Mouse (Mus musculus) kidney, postnatal 25 days (tissue): Measurements from ENCODE around the gene Zmynd19.

ENCODE experiments used
- DNase-seq, 2 experiments: peaks; one replicate each; pipeline ENCODE4 v3.0.0; 2021; ENCODE audit warnings: mixed read lengths in 2 of 2

The Zmynd19 gene

DNA sequence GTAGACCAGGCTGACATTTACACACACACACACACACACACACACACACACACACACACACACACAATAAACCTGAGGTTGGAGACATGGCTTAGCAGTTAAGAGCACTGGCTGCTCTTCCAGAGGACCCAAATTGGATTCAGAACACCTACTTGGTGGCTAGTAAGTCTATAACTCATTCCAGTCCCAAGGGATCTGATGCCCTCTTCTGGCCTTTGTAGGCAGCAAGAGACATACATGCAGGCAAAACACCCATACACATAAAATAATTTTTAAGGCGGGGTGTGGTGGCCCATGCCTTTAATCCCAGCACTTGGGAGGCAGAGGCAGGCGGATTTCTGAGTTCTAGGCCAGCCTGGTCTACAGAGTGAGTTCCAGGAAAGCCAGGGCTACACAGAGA is 5.3 kb upstream of the Zmynd19 start:
- DNase-seq = peak; percentile 70 to 72

DNA sequence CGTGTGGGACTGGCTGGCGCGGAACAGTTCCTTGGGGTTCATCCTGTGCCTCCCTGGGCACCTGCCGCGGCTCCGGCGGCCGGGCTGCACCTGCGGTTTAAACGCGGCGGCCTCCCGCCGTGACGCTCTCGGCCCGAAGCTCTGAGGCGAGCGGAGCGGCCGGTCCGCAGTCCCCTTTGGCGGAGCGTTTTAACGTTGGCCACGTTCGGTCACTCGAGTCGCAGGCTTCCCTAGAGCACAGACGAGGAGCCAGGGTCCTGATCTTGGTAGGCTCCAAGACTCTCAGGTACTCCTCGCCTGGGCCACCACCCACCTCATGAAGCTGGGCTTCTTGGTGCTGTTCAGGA is 570 bp downstream of the Zmynd19 start:
- DNase-seq = peak in 1 of 2 experiments; percentile 16

DNA sequence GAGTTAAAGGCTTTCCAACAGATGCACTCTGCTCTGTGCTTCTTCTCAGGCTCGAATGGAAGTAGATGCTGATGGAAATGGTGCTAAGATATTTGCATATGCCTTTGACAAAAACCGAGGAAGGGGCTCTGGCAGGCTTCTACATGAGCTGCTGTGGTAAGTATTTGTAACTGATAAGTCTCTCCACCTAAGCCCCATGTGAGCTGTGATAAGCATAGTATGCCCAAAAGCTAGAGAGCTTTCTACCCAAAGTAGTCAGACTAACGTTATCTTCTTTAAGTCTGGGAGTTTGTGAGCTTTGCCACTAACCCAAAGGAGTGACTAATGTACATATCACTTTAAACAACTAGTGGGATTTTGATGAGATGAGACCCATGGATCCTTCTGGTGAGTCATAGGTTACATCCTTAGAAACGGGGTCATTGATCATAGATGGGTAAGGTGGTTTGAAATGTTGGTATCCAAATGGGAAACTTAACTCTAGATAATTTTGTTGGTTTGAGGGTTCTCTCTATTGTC is 3.0 kb downstream of the Zmynd19 start:
- DNase-seq = no peak

DNA sequence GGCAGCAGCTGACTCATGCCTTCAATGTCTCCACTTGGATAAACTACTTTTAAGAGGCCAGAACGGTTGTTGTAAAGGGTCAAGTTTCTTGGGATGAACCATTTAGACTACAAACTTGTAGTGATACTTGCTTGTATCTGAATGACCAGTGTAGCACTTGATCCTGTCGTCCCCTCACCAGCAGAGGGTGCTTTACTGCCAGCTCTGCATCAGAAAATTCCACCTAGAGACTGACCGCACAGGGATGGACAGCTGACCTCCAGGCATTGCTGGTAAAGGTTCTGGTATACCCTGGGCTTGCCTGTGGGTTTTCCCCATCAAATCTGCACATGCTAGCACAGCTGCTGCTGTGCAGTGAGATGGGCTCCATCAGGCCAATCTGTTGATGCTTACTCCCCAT is 11.3 kb downstream of the Zmynd19 start:
- peak; percentile 62 to 63 for DNase-seq

DNA sequence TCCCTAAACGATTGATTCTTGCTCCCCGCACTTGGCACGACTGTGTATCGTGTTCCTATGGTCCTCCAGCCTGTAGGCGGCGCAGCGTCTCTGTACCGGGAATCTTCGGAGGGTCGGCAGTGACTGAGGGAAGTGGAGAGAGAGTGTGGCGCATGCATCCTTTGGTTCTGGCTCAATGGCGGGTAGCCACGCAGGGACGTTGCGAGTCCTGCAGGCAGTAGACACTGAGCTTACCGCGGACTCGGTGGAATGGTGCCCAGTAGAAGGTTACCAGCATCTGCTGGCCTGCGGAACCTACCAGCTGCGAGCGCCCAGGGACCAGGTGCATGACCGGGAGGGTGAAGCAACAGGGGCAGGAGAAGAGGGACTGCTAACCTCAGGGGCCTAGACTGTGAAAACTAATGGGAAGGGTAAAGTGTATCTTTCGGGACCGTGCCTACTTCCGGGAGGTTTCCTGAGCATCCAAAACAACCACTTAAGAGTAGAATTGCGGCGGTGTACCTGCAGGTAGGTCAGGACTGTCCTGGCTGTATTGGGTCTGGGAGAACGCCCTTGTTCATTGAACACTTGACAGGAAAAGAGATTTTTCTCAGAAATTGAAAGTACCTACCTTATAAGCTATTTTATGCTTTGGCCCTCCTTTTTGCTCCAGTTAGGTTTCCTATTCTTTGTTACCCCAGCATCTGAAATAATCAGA is 12.9 kb downstream of the Zmynd19 start, which contains the start of gene Dph7:
Gene Dph7 (plus strand): TSS at position 97 of the 697 bp plus-strand sequence.
- DNase-seq = peak; percentile 90

DNA sequence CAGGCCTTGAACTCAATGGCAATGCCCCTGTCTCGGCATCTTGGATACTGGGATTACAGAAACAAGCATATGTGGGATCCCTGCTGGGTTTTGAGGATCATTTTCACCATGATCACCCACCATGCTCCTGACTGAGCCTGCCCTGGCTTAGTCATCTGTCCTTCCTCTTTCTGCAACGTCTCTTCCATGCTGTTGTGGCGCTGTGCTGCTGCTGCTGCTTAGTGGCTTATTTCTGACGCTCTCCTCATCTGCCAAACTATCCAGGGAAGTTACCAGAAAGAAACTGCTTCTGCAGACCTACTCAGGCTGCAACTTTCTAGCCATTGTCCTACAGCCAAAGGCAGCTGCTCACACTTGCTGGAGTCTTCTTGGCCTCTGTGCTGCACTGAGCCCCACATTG is 20.8 kb downstream of the Zmynd19 start:
- no peak for DNase-seq

DNA sequence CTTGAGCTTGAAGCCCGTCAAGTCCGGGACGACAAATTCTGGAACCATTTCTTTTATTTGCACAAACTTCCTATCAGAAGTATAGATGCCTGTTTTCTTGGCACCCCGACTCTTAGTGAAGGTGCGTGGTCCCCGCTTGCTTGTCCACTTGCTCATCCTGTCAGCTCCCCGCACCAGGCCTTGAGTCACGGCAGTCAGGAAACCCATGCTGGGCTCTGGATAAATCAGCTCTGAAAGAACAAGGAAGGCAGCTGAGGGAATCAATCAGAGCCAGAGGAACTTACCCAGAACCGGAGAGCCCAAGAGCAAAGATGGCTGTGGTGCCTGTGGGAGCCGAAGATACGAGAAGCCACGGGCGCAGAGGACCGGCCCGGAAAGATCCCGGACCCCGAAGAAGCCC is 24.9 kb downstream of the Zmynd19 start:
- DNase-seq = peak in 1 of 2 experiments; percentile 33

DNA sequence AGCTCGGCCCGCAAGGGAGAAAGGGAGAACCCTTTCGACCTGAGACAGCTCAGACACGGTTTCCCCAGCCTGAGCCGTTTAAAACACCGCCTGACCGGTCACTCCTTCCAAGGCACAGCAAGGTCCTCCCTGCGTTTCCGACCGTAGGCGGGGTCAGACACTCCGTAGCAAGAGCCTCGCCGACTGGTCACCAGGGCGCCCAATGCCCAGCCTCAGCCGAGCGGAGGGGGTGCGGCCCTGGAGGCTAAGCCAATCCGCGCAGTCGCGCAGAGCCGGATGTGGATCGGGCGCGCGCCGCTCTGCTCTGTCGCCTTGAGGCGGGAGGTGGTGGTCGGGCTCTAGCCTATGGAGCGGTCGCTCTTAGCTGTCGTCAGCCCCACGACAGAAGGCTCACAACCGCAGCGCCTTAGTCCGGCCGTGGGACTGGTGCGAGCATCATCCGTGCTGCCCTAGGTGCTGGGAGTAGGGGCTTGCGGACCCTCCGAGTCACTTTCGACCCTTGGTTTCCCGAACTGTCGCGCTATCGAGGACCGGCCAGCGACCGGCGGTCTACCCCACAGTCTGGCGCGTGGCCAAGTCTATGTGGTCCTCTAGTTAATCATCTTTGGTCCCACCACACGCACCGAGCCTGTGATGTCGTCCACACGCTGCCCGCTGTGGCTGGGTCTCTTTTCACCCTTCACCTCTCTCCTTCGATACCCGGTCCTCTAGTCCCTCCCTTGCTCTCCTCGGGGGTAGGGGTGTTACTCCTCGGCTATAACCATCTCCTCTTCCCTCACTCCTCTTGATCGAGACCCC is 25.5 kb downstream of the Zmynd19 start, which contains the start of gene Mrpl41:
Gene Mrpl41 (minus strand): TSS at position 193 of the 798 bp plus-strand sequence.
- peak; percentile 97 to 100 for DNase-seq

DNA sequence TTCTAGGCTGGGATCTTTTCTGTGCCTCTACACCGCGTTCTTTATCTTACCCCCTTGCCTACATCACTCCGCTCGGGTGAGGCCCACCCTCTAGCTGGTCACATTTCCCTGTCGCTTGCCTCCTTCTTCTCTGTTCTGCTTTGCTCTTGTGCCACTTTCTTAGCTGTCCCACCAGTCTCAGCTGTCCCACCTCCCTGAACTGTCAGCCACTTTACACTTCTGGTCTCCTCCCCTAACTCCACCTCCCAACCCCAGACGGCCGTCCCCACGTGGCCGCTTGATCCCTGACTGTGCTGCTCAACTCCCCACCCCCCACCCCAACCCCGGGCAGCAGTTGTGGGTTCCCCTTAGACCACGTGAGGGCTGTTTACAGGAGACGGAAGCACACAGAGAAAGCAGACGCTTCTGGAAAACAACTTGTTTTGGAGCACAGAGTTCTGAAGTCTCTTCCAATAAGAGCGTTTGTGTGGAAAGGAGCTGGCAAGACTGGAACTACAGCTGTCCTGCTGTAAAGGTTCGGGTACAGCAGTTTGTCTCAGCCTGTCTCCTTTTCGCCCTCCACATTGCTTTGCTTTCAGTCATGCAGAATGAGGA is 26.2 kb downstream of the Zmynd19 start, which contains the start of gene Pnpla7:
Gene Pnpla7 (plus strand): TSS at position 330 of the 594 bp plus-strand sequence.
- DNase-seq = peak; percentile 85 to 94

DNA sequence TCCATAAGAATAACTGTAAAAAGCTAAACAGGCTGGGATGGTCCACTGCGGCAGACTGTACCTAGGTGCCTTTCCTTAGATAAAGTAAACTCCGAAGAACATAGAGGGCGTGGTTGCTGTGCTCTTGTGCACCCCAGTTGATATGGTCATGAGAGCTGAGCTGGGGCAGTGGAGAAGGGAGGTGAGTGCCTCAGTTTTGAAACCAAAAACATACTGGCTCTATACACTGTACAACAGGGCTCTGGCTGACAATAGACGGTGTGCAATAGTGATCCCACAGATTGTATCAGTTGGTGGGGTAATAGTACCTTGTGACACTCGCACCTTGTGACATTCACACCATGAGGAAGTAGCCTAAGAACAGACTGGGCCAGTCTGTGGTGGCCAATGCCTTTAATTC is 27.4 kb downstream of the Zmynd19 start:
- no peak for DNase-seq

DNA sequence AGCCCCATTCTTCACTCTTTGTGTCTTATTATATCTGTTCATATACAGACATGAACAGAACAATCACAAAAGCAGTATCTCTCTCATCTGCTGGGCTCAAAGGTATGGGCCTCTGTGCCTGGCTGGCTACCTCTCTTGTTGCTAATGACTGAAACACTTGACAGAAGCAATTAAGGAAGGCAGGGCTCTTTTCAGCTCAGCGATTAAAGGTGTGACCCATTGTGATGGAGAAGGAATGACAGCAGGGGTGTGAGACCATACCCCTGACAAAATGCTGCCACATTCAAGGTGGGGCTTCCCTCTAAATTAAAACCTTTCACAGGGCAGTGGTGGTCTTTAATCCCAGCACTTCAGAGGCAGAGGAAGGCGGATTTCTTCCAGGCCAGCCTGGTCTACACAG is 38.2 kb downstream of the Zmynd19 start:
- no peak for DNase-seq

DNA sequence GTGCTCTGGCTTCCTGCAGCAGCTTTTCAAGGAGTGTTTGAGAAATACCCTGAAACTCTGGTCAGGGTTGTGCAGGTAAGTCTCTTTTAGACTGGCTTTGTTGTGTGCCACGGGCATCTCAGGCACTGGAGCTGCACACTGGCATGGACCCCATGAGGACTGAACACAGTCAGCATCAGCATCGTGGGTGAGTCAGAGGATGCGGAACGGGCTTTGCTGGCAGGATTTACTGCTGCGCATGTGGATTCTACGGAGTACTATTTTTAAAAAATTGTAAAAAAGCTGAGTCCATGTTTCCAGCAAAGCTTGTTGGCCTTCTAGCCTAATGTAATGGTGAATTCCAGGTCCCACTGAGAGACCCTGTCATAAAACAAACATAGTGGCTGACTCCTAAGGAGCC is 45.7 kb downstream of the Zmynd19 start:
- DNase-seq = no peak

DNA sequence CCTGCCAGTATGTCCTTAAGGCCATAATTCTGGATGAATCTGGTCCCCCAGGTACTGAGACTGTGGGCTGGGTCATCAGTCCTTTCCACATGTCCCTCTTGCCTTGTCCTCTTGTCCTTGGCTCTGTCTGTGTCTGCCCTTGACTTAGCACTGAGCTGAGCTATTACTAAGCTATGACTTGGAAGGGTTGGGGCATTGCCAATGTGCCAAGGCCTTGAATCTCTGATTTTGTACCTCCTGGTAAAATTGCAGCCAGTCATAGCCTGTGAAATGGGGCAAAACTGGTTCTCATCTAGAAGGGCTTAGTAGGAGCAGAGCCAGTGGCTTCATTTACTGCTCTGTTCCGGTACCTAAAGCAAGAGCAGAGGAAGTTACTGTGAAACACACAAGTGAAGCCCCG is 46.9 kb downstream of the Zmynd19 start:
- DNase-seq = no peak

DNA sequence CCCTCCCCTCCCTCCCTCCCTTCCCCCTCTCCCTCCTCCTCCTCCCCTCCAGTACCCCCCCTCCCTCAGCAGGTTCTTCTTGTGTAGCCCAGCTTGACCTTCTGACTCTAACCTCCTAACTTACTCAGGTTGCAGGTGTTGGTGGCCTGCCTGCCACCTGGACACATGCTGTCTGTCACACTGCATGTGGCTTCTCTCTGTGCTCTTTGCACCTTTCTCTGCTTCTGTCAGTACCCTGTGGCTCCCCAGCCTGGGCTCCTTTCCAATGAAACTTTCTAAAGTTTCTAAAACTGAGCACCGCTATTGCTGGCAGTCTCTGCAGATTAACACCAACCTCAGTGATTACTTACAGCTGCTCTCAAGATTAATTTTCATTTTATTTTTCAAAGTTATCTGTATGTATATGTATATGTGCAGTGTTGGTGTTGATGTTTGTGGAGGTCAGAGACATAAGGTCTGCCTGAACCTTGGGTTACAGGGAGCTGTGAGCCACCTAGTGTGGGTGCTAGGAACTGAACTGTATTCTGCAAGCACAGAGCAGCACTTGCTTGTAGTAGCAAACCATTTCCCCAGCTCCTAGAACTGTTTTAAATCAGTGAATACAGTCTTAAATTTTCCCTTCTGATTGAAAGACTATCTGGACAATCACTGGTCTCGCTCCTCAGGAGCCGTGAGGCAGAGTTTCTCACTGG is 51.1 kb downstream of the Zmynd19 start:
- DNase-seq = peak; percentile 48 to 67

DNA sequence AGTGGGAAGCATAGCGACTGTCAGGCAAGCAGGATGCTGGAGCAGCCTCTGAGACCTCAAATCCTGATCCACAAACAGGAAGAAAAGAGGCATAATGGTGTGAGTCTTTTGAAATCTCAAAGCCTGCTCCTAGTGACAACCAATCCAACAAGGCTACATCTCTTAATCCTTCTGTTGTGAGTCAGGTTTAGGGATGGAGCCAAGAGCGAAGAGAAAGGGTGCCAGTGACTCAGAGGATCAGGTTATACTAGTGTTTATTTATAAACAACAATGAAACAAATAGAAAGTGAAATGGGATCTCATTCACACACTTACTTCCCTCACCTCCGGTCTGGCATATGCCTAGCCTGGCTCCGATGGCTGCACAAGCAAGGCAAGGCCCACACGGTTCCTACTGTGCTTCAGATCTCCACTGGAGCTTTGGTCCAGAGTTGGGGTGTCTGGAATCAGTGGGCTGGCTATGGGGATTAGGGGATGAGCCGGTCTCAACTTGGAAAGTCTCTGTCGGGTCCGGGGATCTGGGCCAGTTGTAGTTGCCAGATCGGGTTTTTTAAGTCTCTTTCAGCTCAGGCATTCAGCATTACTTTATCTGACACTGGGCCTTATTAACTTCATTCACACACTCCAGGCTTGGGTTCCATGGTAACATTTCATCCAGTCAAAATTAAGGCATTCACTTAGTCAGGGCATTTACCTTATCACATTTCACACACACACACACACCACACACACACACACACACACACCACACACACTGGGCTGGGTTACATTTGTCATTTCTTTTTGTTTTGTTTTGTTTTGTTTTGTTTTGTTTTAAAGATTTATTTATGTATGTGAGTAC is 54.6 kb downstream of the Zmynd19 start:
- no peak for DNase-seq

DNA sequence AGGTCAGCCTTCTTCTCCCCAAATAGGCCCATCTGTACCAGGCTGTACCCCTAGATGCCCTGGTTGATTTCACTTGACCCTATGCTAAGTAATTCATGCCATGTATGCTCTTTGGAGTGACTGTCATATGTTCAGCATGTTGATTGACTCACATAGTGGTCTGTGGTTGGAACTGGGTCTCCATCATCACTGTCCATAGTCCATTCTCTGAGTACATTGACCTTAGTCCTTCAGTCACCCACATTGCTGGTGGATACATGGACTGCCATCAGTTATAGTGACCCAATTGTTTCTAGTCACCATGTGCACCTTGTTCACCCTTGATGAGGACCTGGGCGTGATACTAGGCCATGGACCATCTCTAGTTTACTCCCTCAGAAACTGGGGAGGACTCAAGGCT is 57.2 kb downstream of the Zmynd19 start:
- no peak for DNase-seq

DNA sequence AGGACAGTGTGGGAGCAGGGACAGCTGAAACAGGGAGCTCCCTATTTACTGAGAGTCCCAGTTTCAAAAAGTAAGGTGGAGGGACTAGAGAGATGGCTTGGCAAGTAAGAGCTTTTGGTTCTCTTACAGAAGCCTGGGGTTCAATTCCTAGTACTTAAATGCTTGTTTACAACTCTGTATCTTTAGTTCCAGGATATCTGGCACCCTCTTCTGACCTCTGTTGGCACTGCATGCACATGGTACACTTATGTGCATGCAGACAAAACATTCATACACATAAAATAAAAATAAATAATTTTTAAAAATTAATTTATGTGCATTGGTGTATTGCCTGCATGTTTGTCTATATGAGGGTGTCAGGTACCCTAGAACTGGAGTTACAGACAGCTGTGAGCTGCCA is 58.7 kb downstream of the Zmynd19 start:
- peak in 1 of 2 experiments; percentile 24 for DNase-seq
